Mouse (Mus musculus) heart, postnatal 0 days (tissue): ENCODE measurements at regions not wholly inside any gene's neighbourhood (a gene's known extent, or its start where the extent isn't known, plus 50 kb on each side); places are given as distances from the start of the nearest gene placed in this dataset.

Source experiments
- CTCF ChIP-seq: IDR thresholded peaks from 2 replicates; pipeline ENCODE4 v1.5.1; 2016; ENCODE audit warnings: antibody characterized with exemption, control low read depth, low read depth
- EP300 ChIP-seq: IDR thresholded peaks from 2 replicates; pipeline ENCODE4 v1.6.1; 2016; ENCODE audit warnings: antibody characterized with exemption, low read depth

GRCm38 (mm10) chr8:76507247-76507646 is 392.0 kb upstream of the Nr3c2 start:
- TF ChIP-seq CTCF: no peak
- TF ChIP-seq EP300: no peak
